Mouse (Mus musculus) liver, embryonic 14 days (tissue): ENCODE results near the gene Mef2c. TPM values are rescaled to one million over a fixed set of nuclear protein-coding genes. Genes with fewer than 3 reads are reported as not detected.

Experiments
- polyA plus RNA-seq: library from polyadenylated mRNA; depleted of rRNA; stranded (reverse); fragments of >200 nt; gene quantifications from 2 replicates; pipeline ENCODE4 v1.2.3, GENCODE M21; 2012; rRNA removed

Gene Mef2c
- polyA plus RNA-seq: 3.5 and 3.9 TPM in 2 replicates

DNA sequence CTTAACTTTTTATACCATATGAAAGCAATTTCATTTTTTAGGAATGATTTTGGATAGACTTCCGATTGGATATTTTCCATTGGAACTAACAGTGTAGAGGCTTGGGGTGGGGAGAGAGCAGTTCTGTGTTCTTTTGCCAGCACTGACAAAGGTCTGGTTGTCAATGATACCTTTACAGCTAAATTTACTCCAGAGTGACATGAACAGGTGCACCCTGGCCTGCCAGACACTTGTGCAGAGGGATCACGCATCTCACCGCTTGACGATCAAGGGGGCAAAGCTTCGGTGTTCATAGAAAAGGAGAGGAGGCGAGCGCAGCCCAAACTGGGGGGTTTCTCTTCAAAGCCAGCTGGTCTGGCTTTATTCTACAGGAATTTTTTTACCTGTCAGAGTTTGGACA, at the start of gene Mef2c:
Mef2c (plus strand) TSS at position 116 of the 400 bp plus-strand sequence.

